Mouse (Mus musculus) C3H10T1/2 (cell line): ENCODE measurements around the gene Mrpl37. TPM values are rescaled to one million over a fixed set of nuclear protein-coding genes. Genes with fewer than 3 reads are reported as not detected.

ENCODE experiments used
- polyA plus RNA-seq, 2 experiments: library from polyadenylated mRNA; unstranded; fragments of >200 nt; fragmentation: generic; extraction: Trizol; gene quantifications; one replicate each; pipeline ENCODE4 v1.2.1; 2012; ENCODE audit warnings: missing spikeins in 2 of 2

Gene Mrpl37
- polyA plus RNA-seq = 10 to 100 TPM; 46.4 to 82.1 TPM

DNA sequence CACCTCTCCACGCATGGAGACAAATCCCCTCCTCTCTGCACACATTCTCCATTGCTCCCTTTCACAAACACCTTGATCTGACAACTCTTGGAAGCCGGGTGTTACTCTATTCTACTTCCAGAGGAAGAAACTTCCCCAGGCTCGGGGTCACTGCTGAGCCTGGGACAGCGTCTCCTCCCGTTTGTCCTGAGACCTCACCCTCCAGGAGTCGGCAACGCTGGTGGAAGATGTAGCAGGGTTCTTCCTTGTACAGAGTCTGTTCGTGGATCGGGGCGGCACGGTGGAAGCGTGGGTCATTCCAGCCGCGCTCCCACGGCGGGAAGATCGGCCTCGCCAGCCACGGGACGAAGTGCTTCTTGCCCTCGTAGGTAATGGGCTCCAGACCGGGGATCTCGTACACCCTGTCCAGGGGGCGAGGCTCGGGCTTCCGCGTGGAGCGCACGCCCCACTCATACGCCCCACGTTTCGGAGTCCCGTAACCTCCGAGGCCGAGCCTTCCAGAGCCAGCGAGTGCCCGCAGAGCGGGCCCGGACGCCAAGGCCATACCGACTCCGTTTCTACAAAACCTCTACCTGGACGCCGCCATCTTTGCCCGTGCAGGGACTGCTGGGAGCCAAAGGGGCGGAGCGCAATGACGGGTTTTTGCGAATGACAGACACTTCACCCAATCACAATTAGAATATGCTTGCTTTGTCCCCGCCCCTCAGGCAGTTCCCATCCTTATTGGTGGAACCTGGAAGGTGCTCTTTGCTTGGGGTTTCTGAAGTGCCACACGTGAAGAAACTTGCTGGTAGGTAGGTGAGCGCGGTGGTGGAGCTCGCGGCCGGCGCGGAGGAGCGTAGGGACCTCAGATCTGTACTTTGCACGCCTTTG is at the start of gene Mrpl37, which contains the start of gene Cyb5rl:
Gene Mrpl37, minus strand, starts transcription at position 617 of the 873 bp plus-strand sequence.
Gene Cyb5rl, plus strand, starts transcription at position 737 of the 873 bp plus-strand sequence.

DNA sequence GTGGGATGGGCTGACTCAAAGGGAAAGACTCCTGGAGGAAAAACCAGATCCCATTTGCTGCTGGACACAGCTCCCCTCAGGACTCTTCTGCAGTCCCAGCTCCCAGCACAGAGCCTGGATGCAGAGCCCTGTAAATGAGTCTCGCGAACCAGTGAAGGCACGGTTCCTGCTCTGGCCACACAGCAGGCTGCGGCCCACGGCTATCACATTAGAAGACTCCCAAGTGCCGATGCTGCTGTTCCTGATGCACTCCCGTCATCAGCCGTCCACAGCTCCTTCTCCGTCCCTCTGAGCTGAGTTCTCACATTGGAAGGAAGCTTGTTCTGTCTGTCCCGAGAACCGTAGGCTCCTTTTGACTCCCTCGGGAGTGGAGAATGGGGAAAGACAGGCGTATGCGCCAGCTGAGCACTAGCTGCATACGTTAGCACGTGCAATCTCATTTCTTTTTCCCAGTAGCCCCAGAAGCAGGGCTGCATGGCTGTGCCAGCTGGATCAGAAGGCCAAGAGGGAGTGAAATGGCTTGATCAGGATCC is 30.2 kb upstream of the Mrpl37 start, which contains the start of gene Cdcp2:
Gene Cdcp2, plus strand, starts transcription at position 51 of the 533 bp plus-strand sequence.

Other genes starting within 250 kb of the Mrpl37 start
- 100 to 1,000 TPM in 1 of 2 experiments, 10 to 100 TPM in 1; 40.5 to 161 TPM for gene Ssbp3, start 156.2 kb downstream of the Mrpl37 start, polyA plus RNA-seq
- 1 to 10 TPM; 6.4 to 9.6 TPM for gene Cyb5rl, start 120 bp upstream of the Mrpl37 start, polyA plus RNA-seq
- not detected for gene Cdcp2, start 30.0 kb upstream of the Mrpl37 start, polyA plus RNA-seq
- gene Tmem59, start 111.5 kb upstream of the Mrpl37 start, polyA plus RNA-seq = 100 to 1,000 TPM in 1 of 2 experiments, 10 to 100 TPM in 1; 35.2 to 237 TPM
- 10 to 100 TPM in 1 of 2 experiments, 1 to 10 TPM in 1; 3.8 to 15.2 TPM for gene Tceanc2, start 112.2 kb upstream of the Mrpl37 start, polyA plus RNA-seq
- gene Ldlrad1, start 142.3 kb upstream of the Mrpl37 start, polyA plus RNA-seq = under 1 TPM in 1 of 2 experiments, not detected in 1; 0.09 TPM
- gene Lrrc42, start 186.7 kb upstream of the Mrpl37 start, polyA plus RNA-seq = 10 to 100 TPM; 21.2 to 61.8 TPM
- 10 to 100 TPM in 1 of 2 experiments, 1 to 10 TPM in 1; 6.2 to 47.3 TPM for gene Hspb11, start 186.7 kb upstream of the Mrpl37 start, polyA plus RNA-seq
- not detected for gene Dio1, start 240.3 kb upstream of the Mrpl37 start, polyA plus RNA-seq
- 10 to 100 TPM; 60.9 to 61.5 TPM for gene Yipf1, start 247.5 kb upstream of the Mrpl37 start, polyA plus RNA-seq